In the genomic region with DNA sequence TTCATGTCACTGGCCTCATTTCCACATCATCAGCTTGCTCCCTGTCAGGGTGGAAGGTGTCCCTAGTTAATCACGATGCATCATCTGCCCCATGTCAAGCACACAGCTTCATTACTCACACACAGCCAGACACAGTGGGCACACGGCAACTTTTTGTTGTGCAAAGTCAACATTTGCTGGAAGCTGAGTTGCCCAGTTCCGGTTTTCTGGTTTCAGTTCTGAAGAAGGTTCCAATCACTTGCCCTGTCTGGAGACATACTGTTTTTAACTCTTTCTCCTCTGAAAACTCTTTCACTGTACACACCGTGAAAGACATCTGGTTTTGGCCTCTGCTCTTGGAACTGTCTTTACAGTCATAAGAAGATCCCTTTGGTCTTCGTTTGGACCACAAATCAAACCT, we compare ENCODE assay signal across 13 mouse cellular contexts. TPM values are rescaled to one million over a fixed set of nuclear protein-coding genes. Genes with fewer than 3 reads are reported as not detected.
A peak's percentile ranks its signal among the peaks of the same experiment; 100 is the strongest.
DNase-seq lines count a peak whose midpoint lies in the region; ATAC-seq and TF ChIP-seq lines count a peak whose summit lies in the region.
"Had no signal": no experiment of that assay in that cellular context is flagged by ENCODE, and none has a peak within 500 bp of the region (broad histone marks: within the 10 kb centered on the region; RNA-seq: fewer than 3 reads in every experiment).

No protein-coding gene starts in this region.

- no peaks in the 10 kb centered on the region for H3K4me1 ChIP-seq in liver, embryonic 15.5 days (replicated peaks)
- no peaks in the 10 kb centered on the region for H3K4me1 ChIP-seq in liver, embryonic 12.5 days
- peaks cover 7% of the 10 kb centered on the region for H3K4me1 ChIP-seq in bone marrow, adult 2 months (ENCODE audit: control insufficient read depth, insufficient read depth, low read length)
- 0 out of 2 replicates have a peak, but pooled peaks cover 4% of the 10 kb centered on the region for H3K4me1 ChIP-seq in lung, embryonic 15.5 days
- no peaks in the 10 kb centered on the region for H3K4me1 ChIP-seq in cerebellum, adult 2 months (ENCODE audit: control insufficient read depth, insufficient read depth, low read length)
- H3K4me1 ChIP-seq: midbrain, embryonic 15.5 days had no signal

- no peaks in the 10 kb centered on the region for H3K27me3 ChIP-seq in liver, embryonic 15.5 days
- H3K27me3 ChIP-seq in liver, embryonic 12.5 days (replicated peaks) = no peaks in the 10 kb centered on the region
- H3K27me3 ChIP-seq in lung, embryonic 15.5 days = no peaks in the 10 kb centered on the region
- H3K27me3 ChIP-seq in cerebellum, adult 2 months (ENCODE audit: control insufficient read depth, insufficient read depth, low read length) = no peaks in the 10 kb centered on the region
- H3K27me3 ChIP-seq: midbrain, embryonic 15.5 days had no signal

- no peak for ATAC-seq in liver, embryonic 15.5 days (ENCODE audit: insufficient read depth)
- ATAC-seq in liver, embryonic 12.5 days = no peak
- no peak for ATAC-seq in lung, embryonic 15.5 days (ENCODE audit: borderline replicate concordance, extremely low read depth, low FRiP score, low TSS enrichment)
- ATAC-seq: midbrain, embryonic 15.5 days had no signal

- 0 out of 2 replicates have a peak overlapping the region, but pooled peaks have one; percentile 11 for H3K27ac ChIP-seq in liver, embryonic 15.5 days (replicated peaks)
- no peak overlapping the region for H3K27ac ChIP-seq in liver, embryonic 12.5 days
- peak overlapping the region; percentile 1; the same call in 1 of the 2 replicates for H3K27ac ChIP-seq in bone marrow, adult 2 months (ENCODE audit: control insufficient read depth, insufficient read depth, low read depth, low read length, poor library complexity)
- 0 out of 2 replicates have a peak overlapping the region, but pooled peaks have one; percentile 24 for H3K27ac ChIP-seq in lung, embryonic 15.5 days
- H3K27ac ChIP-seq in cerebellum, adult 2 months (ENCODE audit: insufficient read depth, low read length) = no peak overlapping the region
- H3K27ac ChIP-seq: midbrain, embryonic 15.5 days had no signal

- H3K4me3 ChIP-seq in liver, embryonic 15.5 days (replicated peaks) = no peak overlapping the region
- no peak overlapping the region for H3K4me3 ChIP-seq in liver, embryonic 12.5 days
- H3K4me3 ChIP-seq in bone marrow, adult 2 months (replicated peaks; ENCODE audit: control insufficient read depth, low read depth, low read length) = no peak overlapping the region
- no peak overlapping the region for H3K4me3 ChIP-seq in lung, embryonic 15.5 days
- no peak overlapping the region for H3K4me3 ChIP-seq in cerebellum, adult 2 months (replicated peaks; ENCODE audit: insufficient read depth, low read depth, low read length)
- H3K4me3 ChIP-seq: midbrain, embryonic 15.5 days had no signal

- H3K4me2 ChIP-seq in liver, embryonic 15.5 days = peak overlapping the region; percentile 13
- no peak overlapping the region for H3K4me2 ChIP-seq in liver, embryonic 12.5 days
- no peak overlapping the region for H3K4me2 ChIP-seq in lung, embryonic 15.5 days
- H3K4me2 ChIP-seq: midbrain, embryonic 15.5 days had no signal

- no peaks in the 10 kb centered on the region for H3K9me3 ChIP-seq in liver, embryonic 15.5 days (replicated peaks)
- H3K9me3 ChIP-seq in liver, embryonic 12.5 days (replicated peaks) = no peaks in the 10 kb centered on the region
- H3K9me3 ChIP-seq in lung, embryonic 15.5 days = no peaks in the 10 kb centered on the region
- H3K9me3 ChIP-seq: midbrain, embryonic 15.5 days had no signal

- H3K36me3 ChIP-seq in liver, embryonic 15.5 days (replicated peaks) = no peaks in the 10 kb centered on the region
- H3K36me3 ChIP-seq in liver, embryonic 12.5 days = no peaks in the 10 kb centered on the region
- no peaks in the 10 kb centered on the region for H3K36me3 ChIP-seq in lung, embryonic 15.5 days
- H3K36me3 ChIP-seq: midbrain, embryonic 15.5 days had no signal

- no peak for TF ChIP-seq POLR2A in bone marrow, adult 2 months (IDR thresholded peaks at IDR 0.05; ENCODE audit: borderline replicate concordance, control insufficient read depth, low read depth, low read length)
- no peak for TF ChIP-seq POLR2A in cerebellum, adult 2 months (IDR thresholded peaks at IDR 0.05; ENCODE audit: borderline replicate concordance, insufficient read depth, low read length)

- TF ChIP-seq CTCF in bone marrow, adult 2 months (IDR thresholded peaks at IDR 0.05; ENCODE audit: control insufficient read depth, insufficient read depth, low read length) = no peak
- no peak for TF ChIP-seq CTCF in cerebellum, adult 2 months (IDR thresholded peaks at IDR 0.05; ENCODE audit: borderline replicate concordance, insufficient read depth, low read depth, low read length)

- 36% methylated on average over 5 of the region's 5 CpGs for WGBS in liver, embryonic 15.5 days (ENCODE audit: insufficient replicate concordance)
- 50% methylated on average over 5 of the region's 5 CpGs for WGBS in liver, embryonic 12.5 days (ENCODE audit: insufficient replicate concordance)
- 21% methylated on average over 5 of the region's 5 CpGs for WGBS in bone marrow, adult 2 months
- 57% methylated on average over 5 of the region's 5 CpGs for WGBS in lung, embryonic 15.5 days
- 80% methylated on average over 5 of the region's 5 CpGs for WGBS in cerebellum, adult 2 months

- H3K9ac ChIP-seq in liver, embryonic 15.5 days = no peak overlapping the region
- H3K9ac ChIP-seq in liver, embryonic 12.5 days = no peak overlapping the region
- no peak overlapping the region for H3K9ac ChIP-seq in lung, embryonic 15.5 days
- H3K9ac ChIP-seq: midbrain, embryonic 15.5 days had no signal

- peak; percentile 64 to 76 for DNase-seq in monocyte, adult 2 months (ENCODE audit: low read depth in 1 of 2, low spot score in 2 of 2)
- no peak for DNase-seq in kidney, adult 9 months
- DNase-seq in ovary, postnatal 36 days (ENCODE audit: low spot score) = no peak
- DNase-seq in cerebellum, adult 2 months = no peak
- DNase-seq: adrenal gland, adult 2 months; embryo, embryonic 11 days; kidney, postnatal 10 days; right cerebral cortex, postnatal 4 days had no signal

RNA-seq across cellular contexts. Expression of gene Tbc1d9, which starts 23.8 kb away (rescaled TPM):
- polyA plus RNA-seq in liver, embryonic 15.5 days (2015; fragmentation: Nextera tagmentation; extraction: Ambion mirVana) = 0.40 and 0.53 TPM in 2 replicates
- 0.60 and 0.72 TPM in 2 replicates for polyA plus RNA-seq in liver, embryonic 12.5 days (2016; fragmentation: Nextera tagmentation; extraction: Ambion mirVana)
- 2.2 and 3.6 TPM in 2 replicates for polyA plus RNA-seq in bone marrow, adult 2 months (2011; ENCODE audit: insufficient read depth, insufficient read length, low replicate concordance, missing spikeins)
- 1.7 and 2.0 TPM in 2 replicates for polyA plus RNA-seq in lung, embryonic 15.5 days (2015; fragmentation: Nextera tagmentation; extraction: Ambion mirVana)
- polyA plus RNA-seq in cerebellum, adult 2 months (2012; rRNA removed) = 79.8 and 89.8 TPM in 2 replicates

RNA-seq across cellular contexts. Expression of gene Gm10645, which starts 24.6 kb away (rescaled TPM):
- 0.15 and 0.29 TPM in 2 replicates for polyA plus RNA-seq in liver, embryonic 15.5 days (2015; fragmentation: Nextera tagmentation; extraction: Ambion mirVana)
- 0.44 and 0.48 TPM in 2 replicates for polyA plus RNA-seq in liver, embryonic 12.5 days (2016; fragmentation: Nextera tagmentation; extraction: Ambion mirVana)
- not detected in 2 replicates for polyA plus RNA-seq in bone marrow, adult 2 months (2011; ENCODE audit: insufficient read depth, insufficient read length, low replicate concordance, missing spikeins)
- polyA plus RNA-seq in lung, embryonic 15.5 days (2015; fragmentation: Nextera tagmentation; extraction: Ambion mirVana) = 1.2 and 1.4 TPM in 2 replicates
- polyA plus RNA-seq in cerebellum, adult 2 months (2012; rRNA removed) = 1.4 and 1.6 TPM in 2 replicates

Comparison
In these comparisons a context has a peak if more than half of its experiments do, and no peak if none do; other contexts are left out.
1. H3K27ac ChIP-seq: peak in liver, embryonic 15.5 days (single experiment), bone marrow, adult 2 months (single experiment) and lung, embryonic 15.5 days (single experiment); none in liver, embryonic 12.5 days (single experiment) and cerebellum, adult 2 months (single experiment).
2. DNase-seq: peak in monocyte, adult 2 months (2 of 2); none in kidney, adult 9 months (single experiment), ovary, postnatal 36 days (single experiment) and cerebellum, adult 2 months (0 of 2).
3. RNA of gene Tbc1d9, which starts 23.8 kb away (polyA plus RNA-seq): 79.8 to 89.8 TPM in cerebellum, adult 2 months; 2.2 to 3.6 TPM in bone marrow, adult 2 months, 1.7 to 2.0 TPM in lung, embryonic 15.5 days, 0.60 to 0.72 TPM in liver, embryonic 12.5 days and 0.40 to 0.53 TPM in liver, embryonic 15.5 days; every median in the first group is over 10 times any median in the second.